Mouse (Mus musculus): Measurements from ENCODE around the gene Pax6. TPM values are rescaled to one million over a fixed set of nuclear protein-coding genes. Genes with fewer than 3 reads are reported as not detected.

Gene Pax6
- polyA plus RNA-seq, 1 experiment from 2014 or later, result 0.63 TPM

DNA sequence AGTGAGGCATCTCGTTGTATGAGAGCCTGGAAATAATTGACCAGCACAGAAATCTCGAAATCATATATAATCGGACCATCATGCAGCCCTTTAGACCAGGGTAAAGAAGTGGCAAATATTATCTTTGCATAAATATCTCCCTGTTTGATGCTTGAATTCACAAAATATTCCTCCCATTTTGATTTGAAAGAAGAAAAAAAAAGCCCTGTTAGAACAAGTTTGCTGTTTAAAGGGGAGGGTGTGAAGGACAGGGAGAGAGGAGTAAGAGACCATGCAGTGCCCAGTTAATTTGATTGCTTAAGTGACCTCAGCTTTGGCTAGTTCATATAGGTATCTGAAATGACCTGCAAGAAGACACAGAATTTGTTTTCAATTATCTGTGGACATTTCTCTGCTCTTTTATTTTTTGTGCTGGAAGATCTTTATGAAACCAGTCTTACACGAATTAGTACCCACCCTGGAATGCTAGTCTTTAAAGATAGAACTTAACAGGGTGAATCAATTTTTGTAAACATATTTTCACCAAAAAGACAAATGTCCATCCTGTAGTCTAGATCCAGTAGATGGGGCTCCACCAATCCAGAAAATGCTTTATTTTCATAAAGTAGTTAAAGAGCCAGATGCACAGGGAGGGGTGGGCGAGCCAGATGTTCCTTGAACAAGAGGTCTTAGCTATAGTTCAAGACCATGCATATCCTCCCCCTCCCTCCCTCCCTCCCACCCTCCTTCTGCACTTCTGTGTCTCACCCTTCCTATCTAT is 3.0 kb upstream of the Pax6 start:
- no peaks in the 10 kb centered on the region for H3K36me3 ChIP-seq (ENCODE audit: control insufficient read depth, insufficient read depth, low read length)
- no peak overlapping the region for H3K9ac ChIP-seq (ENCODE audit: low read length)
- no peak overlapping the region for H3K27ac ChIP-seq (replicated peaks)
- DNase-seq (ENCODE audit: low spot score) (no peak), ATAC-seq (ENCODE audit: low FRiP score, low TSS enrichment) (no peak)
- WGBS, result 12% methylated on average over 5 of the region's 5 CpGs
- H3K4me2 ChIP-seq (replicated peaks; ENCODE audit: low read depth), result no peak overlapping the region
- no peak overlapping the region for H3K4me3 ChIP-seq (ENCODE audit: low read depth, low read length)
- no peaks in the 10 kb centered on the region for H3K4me1 ChIP-seq (replicated peaks; ENCODE audit: control insufficient read depth, insufficient read depth)
- no peak for TF ChIP-seq EP300 (optimal IDR thresholded peaks at IDR 0.05)
- no peak for TF ChIP-seq CTCF (IDR thresholded peaks at IDR 0.05; ENCODE audit: low read depth)
- no peaks in the 10 kb centered on the region for H3K9me3 ChIP-seq (ENCODE audit: control insufficient read depth, low read length)
- H3K27me3 ChIP-seq (ENCODE audit: control insufficient read depth, insufficient read depth, low read length), result peaks cover 41% of the 10 kb centered on the region

DNA sequence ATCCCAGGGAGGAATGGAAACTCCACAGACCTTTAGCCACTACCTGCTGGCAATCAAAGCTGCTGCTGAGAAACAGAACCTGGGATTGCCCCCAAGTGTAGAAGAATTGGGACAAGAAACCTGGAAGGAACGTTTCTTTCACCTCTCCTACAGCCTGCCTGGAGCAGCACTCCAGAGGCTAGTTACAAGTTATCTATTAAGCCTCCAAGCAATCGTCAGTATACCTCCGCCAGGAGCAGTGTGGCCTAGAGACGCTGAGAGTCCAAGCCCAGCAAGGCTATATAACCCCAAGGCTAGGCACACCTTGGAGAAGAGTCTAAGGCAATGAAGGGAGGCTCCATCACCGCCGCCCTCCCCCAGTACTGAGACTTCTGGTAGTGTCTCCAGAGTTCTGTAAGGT is 2.4 kb upstream of the Pax6 start:
- Histone ChIP-seq H3K27me3 (ENCODE audit: control insufficient read depth, insufficient read depth, low read length) (peaks cover 38% of the 10 kb centered on the region), H3K36me3 (ENCODE audit: control insufficient read depth, insufficient read depth, low read length) (no peaks in the 10 kb centered on the region), H3K27ac (replicated peaks) (no peak overlapping the region), H3K4me1 (replicated peaks; ENCODE audit: control insufficient read depth, insufficient read depth) (no peaks in the 10 kb centered on the region), H3K9me3 (ENCODE audit: control insufficient read depth, low read length) (no peaks in the 10 kb centered on the region), H3K9ac (ENCODE audit: low read length) (no peak overlapping the region), H3K4me3 (ENCODE audit: low read depth, low read length) (no peak overlapping the region), H3K4me2 (replicated peaks; ENCODE audit: low read depth) (no peak overlapping the region)
- WGBS, result 5% methylated on average over 6 of the region's 6 CpGs
- ATAC-seq (ENCODE audit: low FRiP score, low TSS enrichment) (peak; percentile 4; the same call in 1 of the 2 replicates), DNase-seq (ENCODE audit: low spot score) (no peak)
- no peak for TF ChIP-seq EP300 (optimal IDR thresholded peaks at IDR 0.05)
- TF ChIP-seq CTCF (IDR thresholded peaks at IDR 0.05; ENCODE audit: low read depth), result no peak

DNA sequence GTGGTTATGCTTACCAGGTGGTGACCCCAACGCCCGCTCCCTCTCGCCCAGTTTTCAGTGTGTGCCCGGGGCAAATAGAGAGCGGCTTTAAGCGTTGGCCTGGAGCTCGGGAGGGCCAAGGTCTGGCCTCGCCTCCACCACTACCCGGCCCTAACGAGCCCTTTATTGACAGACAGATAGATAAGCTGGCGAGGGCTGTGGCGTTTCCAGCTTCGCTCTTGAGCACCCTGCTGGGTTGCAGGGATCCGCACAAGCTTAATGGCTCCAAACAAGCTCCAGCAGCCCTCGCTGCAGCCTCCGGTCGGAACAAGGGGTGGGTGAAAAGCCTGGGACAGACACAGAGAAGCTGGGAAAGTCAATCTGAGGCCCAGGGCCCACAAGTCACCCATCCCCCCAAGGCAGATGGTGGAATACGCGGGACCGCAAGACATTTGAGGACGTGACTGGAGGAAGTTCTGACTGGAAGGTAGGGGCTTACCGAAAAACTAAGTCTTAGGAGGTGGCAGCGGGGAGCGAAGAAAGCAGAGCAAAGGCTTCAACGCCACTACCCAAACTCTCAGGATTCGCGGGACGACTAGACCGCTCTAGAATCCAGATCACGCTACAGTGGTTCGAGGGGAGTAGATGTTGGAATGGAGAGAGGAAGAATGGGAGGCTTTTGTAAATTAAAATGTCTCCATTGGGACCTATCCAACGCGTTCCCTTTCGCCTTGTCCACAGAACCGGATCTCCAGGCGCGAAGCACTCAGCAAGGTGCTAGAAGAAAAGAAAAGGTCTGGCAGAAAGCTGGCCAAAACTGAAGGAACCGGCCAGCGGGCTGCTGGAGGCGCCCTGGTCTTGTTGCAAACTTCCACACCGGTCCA is 1.7 kb upstream of the Pax6 start:
- Histone ChIP-seq H3K9ac (ENCODE audit: low read length) (no peak overlapping the region), H3K4me3 (ENCODE audit: low read depth, low read length) (peak overlapping the region; percentile 10; the same call in 1 of the 2 replicates), H3K27ac (replicated peaks) (no peak overlapping the region), H3K4me1 (replicated peaks; ENCODE audit: control insufficient read depth, insufficient read depth) (no peaks in the 10 kb centered on the region), H3K9me3 (ENCODE audit: control insufficient read depth, low read length) (no peaks in the 10 kb centered on the region), H3K4me2 (replicated peaks; ENCODE audit: low read depth) (peak overlapping the region; percentile 25; the same call in 1 of the 2 replicates), H3K36me3 (ENCODE audit: control insufficient read depth, insufficient read depth, low read length) (no peaks in the 10 kb centered on the region), H3K27me3 (ENCODE audit: control insufficient read depth, insufficient read depth, low read length) (peaks cover 38% of the 10 kb centered on the region)
- no peak for TF ChIP-seq CTCF (IDR thresholded peaks at IDR 0.05; ENCODE audit: low read depth)
- TF ChIP-seq EP300 (optimal IDR thresholded peaks at IDR 0.05), result no peak
- peak; percentile 50 for DNase-seq (ENCODE audit: low spot score)
- 1% methylated on average over 41 of the region's 41 CpGs for WGBS
- peak; percentile 68 for ATAC-seq (ENCODE audit: low FRiP score, low TSS enrichment)

DNA sequence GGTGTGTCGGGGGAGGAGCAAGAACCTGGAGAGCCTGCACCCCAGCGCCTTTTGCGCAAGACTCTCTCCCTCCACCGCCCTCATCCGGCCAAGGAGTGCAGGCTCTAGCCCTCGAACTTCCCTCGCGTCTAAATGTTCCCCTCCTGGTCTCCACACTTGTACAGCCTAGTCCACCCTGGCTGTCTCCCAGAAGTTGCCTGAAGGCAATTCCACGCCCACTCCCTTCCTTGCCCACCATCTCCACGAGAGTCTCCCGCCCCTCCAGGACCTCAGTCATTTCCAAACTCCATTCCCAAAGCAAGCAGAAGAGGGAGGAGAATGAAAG is 1.1 kb upstream of the Pax6 start:
- Histone ChIP-seq H3K9ac (ENCODE audit: low read length) (no peak overlapping the region), H3K27ac (replicated peaks) (no peak overlapping the region), H3K27me3 (ENCODE audit: control insufficient read depth, insufficient read depth, low read length) (peaks cover 35% of the 10 kb centered on the region), H3K9me3 (ENCODE audit: control insufficient read depth, low read length) (no peaks in the 10 kb centered on the region), H3K4me1 (replicated peaks; ENCODE audit: control insufficient read depth, insufficient read depth) (no peaks in the 10 kb centered on the region), H3K36me3 (ENCODE audit: control insufficient read depth, insufficient read depth, low read length) (no peaks in the 10 kb centered on the region), H3K4me3 (ENCODE audit: low read depth, low read length) (peak overlapping the region; percentile 10; the same call in 1 of the 2 replicates), H3K4me2 (replicated peaks; ENCODE audit: low read depth) (peak overlapping the region; percentile 25; the same call in 1 of the 2 replicates)
- TF ChIP-seq EP300 (optimal IDR thresholded peaks at IDR 0.05) (no peak), CTCF (IDR thresholded peaks at IDR 0.05; ENCODE audit: low read depth) (peak; percentile 56)
- DNase-seq (ENCODE audit: low spot score) (peak; percentile 61), ATAC-seq (ENCODE audit: low FRiP score, low TSS enrichment) (peak; percentile 61)
- WGBS, result under 1% methylated on average over 11 of the region's 11 CpGs

DNA sequence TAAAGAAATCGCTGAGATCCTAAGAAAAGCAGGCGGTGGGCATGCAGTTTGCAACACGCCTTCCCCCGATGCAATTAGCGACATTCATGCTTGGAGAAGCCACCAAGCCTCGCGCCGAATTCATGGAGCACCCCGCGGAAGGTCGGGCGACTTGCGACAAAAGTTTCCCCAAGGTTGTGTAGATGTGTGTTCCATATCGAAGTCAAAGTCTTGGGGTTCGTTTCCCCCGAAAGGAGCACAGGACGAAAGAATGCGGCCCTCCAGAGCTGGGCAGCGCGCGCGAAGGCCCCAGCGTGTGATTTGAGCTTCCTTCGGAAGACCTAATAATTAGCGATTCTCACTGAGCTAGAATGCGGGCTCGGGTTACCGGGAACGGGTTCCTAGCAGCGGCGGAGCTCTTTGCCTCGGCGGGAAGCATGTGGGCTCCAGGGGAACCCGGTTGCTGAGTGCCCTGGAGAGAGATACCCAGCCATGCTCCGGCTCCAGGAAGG is 716 bp downstream of the Pax6 start:
- H3K9ac ChIP-seq (ENCODE audit: low read length), result no peak overlapping the region
- H3K4me1 ChIP-seq (replicated peaks; ENCODE audit: control insufficient read depth, insufficient read depth), result 0 out of 2 replicates have a peak, but pooled peaks cover 2% of the 10 kb centered on the region
- DNase-seq (ENCODE audit: low spot score) (peak; percentile 14), ATAC-seq (ENCODE audit: low FRiP score, low TSS enrichment) (no peak)
- no peak for TF ChIP-seq EP300 (optimal IDR thresholded peaks at IDR 0.05)
- TF ChIP-seq CTCF (IDR thresholded peaks at IDR 0.05; ENCODE audit: low read depth), result no peak
- H3K36me3 ChIP-seq (ENCODE audit: control insufficient read depth, insufficient read depth, low read length), result no peaks in the 10 kb centered on the region
- H3K4me3 ChIP-seq (ENCODE audit: low read depth, low read length), result 0 out of 2 replicates have a peak overlapping the region, but pooled peaks have one; percentile 8
- 2% methylated on average over 35 of the region's 35 CpGs for WGBS
- peaks cover 38% of the 10 kb centered on the region for H3K27me3 ChIP-seq (ENCODE audit: control insufficient read depth, insufficient read depth, low read length)
- no peak overlapping the region for H3K4me2 ChIP-seq (replicated peaks; ENCODE audit: low read depth)
- no peak overlapping the region for H3K27ac ChIP-seq (replicated peaks)
- no peaks in the 10 kb centered on the region for H3K9me3 ChIP-seq (ENCODE audit: control insufficient read depth, low read length)
